Mouse (Mus musculus): ENCODE results near the gene Mfsd7a.

Gene Mfsd7a

DNA sequence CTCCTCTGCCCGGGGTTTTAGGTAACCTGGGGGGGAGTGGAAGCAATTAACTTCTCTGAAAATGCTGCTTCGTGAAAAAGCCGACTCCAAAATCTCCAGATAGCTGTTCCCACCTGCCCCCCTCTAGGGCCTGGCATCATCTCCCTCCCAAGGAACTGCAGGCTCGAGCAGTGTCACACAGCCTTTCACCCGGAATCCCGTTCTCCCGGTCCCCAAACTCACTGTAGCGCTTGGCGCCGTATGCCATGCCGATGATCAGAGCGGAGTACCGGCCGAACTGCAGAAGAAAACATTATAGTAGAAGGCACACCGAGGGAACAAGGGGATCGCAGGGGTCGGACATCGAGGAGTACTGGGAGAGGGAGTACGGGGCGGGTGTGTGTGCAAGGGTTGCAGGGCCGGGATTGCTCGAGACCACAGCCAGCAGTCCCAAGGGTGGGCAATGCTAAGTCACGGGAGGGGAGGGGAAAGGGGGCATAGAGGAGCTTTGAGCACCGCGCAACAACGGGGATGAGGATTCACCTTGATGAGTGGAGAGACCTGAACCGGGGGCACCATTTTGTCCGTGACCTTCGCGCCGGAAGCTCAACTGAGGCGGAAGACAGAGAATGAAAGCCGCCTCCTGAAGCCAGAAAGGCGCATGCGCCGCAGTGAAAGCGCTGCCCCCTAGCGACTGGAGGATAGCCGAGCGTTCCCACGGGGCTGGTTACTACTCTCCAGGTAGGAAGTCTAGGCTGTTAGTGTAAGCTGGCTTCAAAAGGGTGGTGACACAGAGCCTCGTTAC, 14.7 kb downstream of the Mfsd7a start, which contains the start of gene Atp5k:
TSS of gene Atp5k (minus strand) at position 645 of the 784 bp plus-strand sequence.
- intact Hi-C loops (cut with DNase I) = loop anchor here (5.0 kb wide), 1 partner anchor 233 kb away; the partner anchor contains the start of gene Dgkq

DNA sequence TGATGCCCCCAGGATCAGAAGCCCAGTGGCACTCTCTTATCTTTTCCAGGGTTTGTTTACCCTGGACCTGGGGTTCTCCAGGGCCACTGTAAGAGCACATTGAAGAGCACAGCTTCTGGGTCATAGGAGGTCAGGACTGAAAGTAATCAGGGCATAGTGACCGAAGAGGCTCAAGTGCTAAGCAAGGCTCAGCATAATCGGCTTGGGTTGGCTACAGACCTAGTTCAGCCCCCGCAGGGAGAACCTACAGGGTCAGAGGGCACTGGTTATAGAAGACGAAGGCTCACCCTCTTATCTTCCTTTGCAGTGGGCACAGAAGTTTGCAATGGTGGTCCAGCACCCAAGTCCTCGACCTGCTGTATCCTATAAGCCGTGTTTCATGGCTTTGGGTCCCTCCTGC, 17.5 kb downstream of the Mfsd7a start:
- intact Hi-C loops (cut with DNase I) = loop anchor here (5.0 kb wide), 1 partner anchor 236 kb away; the partner anchor contains the start of gene Dgkq

DNA sequence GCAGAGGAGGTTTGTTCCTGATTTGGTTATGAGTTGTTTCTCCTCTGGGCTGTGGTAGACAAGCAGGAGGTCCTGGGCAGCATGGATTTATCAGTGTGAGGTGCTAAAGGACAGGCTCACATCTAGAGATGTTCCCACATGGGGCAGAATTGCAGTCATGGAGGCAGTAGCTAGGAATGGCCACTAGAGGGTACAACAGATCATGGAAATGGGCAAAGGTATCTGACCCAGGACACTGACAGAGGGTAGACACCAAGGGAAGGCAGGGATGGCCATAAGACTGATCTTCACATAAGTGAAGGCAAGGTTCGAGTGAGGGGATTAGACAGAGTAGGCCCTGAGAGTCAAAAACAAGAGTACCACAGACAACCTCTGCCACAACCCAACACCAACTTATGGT, 21.5 kb downstream of the Mfsd7a start:
- intact Hi-C loops (cut with DNase I) = loop anchor here (5.0 to 10.0 kb wide), 2 partner anchors 225 to 298 kb away; no protein-coding TSS in a partner anchor

DNA sequence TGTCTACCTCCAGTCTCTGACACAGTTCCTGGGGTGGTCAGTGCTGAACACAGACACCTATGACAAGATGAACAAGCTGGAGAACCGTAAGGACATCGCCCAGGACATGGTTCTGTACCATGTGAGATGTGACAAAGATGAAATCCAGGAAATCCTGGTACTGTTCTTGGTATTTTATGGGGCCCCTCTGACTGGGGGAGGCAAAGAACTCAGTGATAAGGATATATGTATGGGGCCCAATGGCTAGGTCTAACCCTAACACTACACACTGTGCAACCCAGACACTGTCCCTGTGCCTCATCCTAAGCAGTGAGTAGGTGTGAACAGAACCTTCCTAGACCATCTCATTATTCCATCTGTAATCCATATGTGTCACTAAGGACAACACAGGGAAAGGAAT, 25.3 kb downstream of the Mfsd7a start:
- intact Hi-C loops (cut with DNase I) = loop anchor here (10.0 kb wide), 1 partner anchor 301 kb away; no protein-coding TSS in a partner anchor

DNA sequence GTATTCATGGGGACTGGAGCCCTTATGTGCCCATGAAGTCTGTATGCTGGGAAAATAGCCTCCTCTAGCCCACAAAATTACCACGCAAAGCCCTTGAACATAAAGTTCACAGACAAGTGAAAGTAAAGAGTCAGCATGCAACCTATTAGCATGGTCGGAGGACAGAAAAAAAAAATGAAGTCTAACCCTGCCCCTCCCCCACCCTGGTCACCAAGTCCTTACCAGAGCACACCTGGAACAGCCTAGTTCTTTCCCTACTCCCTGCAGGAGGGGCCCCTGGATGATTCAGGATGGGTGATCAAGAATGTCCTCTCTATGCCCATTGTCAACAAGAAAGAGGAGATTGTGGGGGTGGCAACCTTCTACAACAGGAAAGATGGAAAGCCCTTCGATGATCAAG, 25.9 kb downstream of the Mfsd7a start:
- intact Hi-C loops (cut with DNase I) = loop anchor here (10.0 kb wide), 1 partner anchor 302 kb away; no protein-coding TSS in a partner anchor

DNA sequence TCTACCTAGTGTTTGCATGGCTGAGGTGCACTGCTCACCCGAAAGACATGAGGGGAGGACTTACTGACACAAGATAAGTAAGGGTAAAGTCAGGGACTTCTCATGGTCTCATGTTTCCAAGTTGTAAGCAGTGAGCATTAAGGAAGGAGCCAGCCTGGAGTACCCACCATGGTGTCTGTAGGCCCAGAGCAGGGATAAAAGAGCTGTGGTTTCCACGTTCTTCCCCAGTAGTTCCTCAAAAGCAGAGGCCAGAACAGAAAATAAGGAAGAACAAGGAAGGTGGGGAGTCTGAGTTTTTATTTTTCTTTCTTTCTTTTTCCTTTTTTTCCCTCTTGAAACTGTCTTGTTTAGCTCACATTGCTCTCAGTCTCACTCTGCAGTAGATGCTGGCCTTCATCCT, 34.0 kb downstream of the Mfsd7a start:
- intact Hi-C loops (cut with DNase I) = no loop called here

DNA sequence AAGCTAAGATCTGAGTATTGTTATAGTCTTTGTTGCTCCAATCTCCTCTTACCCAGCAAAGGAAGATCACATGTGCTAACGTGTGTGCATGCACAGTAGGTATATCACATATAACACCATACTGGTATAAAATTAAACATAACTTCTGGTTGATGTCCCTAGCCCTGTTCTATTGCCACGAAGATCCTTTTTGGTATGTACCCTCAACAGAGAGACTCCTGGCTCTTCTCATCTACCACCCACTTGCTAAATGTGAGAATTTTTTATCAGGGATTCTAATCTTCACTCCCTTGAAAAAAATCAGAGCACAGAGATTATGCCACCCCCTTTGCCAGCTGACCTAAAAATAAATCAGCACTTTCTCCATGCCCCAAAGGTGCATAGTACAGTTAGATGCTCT, 41.7 kb downstream of the Mfsd7a start:
- intact Hi-C loops (cut with DNase I) = no loop called here

DNA sequence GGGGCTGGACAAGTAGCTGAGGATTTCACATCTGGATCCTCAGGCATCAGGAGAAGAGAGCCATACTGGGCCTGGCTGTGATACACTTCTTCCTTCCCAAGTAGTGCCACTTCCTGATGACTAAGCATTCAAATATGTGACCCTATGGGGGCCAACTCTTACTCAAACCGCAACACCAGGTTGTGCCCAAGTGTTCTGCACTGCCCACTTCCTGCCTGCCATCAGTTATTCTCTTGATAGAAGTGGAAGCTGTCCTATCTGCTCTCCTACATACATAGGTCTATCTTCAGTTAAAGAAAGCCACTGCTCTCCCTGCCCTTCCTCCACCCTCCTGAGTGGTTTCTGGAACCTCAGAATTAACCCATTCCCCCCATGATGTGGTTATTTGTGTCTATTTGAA, 43.2 kb downstream of the Mfsd7a start:
- intact Hi-C loops (cut with DNase I) = no loop called here

DNA sequence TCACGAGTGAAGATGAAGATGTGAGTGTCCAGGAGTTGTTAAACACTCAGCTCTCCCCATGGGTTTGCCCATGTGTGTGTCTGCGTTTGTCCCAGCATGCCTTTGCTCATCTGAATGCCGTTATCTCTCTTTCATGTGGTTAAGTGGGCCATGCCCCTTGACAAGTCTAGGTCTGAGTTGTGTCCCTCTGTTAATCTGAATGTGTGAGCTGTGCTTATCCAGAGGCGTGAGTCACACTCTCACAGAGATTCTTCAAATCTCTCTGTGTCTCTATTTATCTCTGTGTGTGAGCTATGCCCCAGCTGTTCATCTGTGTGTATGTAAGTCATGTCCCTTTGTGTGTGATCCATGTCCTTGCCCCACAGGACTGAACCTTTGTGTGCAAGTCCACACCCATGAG, 45.2 kb downstream of the Mfsd7a start:
- intact Hi-C loops (cut with DNase I) = no loop called here
